ENCODE assay signal across 18 mouse cellular contexts in genomic region chr10:117018281-117018840, GRCm38 (mm10). TPM values are rescaled to one million over a fixed set of nuclear protein-coding genes. Genes with fewer than 3 reads are reported as not detected.
DNase-seq lines count a peak whose midpoint lies in the region; TF ChIP-seq lines count a peak whose summit lies in the region.
"Had no signal": no experiment of that assay in that cellular context is flagged by ENCODE, and none has a peak within 500 bp of the region (broad histone marks: within the 10 kb centered on the region; RNA-seq: fewer than 3 reads in every experiment).

No protein-coding gene starts in this region.

- DNase-seq in heart, adult 2 months = peak; percentile 48 to 56
- DNase-seq in heart, adult 8-10 months (ENCODE audit: low spot score) = no peak
- DNase-seq in CH12.LX (ENCODE audit: extremely low read depth) = peak; percentile 69
- peak; percentile 54 for DNase-seq in gastrocnemius, postnatal 14 days
- no peak for DNase-seq in midbrain, embryonic 10.5 days (ENCODE audit: low spot score)
- DNase-seq in layer of hippocampus, adult 9-11 months = no peak
- no peak for DNase-seq in lung, postnatal 36 days
- DNase-seq in left cerebral cortex, postnatal 14 days (ENCODE audit: low spot score in 2 of 2) = no peak
- DNase-seq: cerebellum, adult 11-12 months; kidney, adult 8-10 months had no signal

- H3K4me2 ChIP-seq in CH12.LX (ENCODE audit: insufficient read depth, low read depth, poor library complexity, severe bottlenecking) = peak overlapping the region; percentile 29
- H3K4me2 ChIP-seq: forebrain, embryonic 13.5 days; liver, embryonic 15.5 days had no signal

- no peaks in the 10 kb centered on the region for H3K79me2 ChIP-seq in heart, adult 2 months (replicated peaks; ENCODE audit: control insufficient read depth, insufficient read depth, low read length)
- H3K79me2 ChIP-seq in CH12.LX (replicated peaks; ENCODE audit: control insufficient read depth, extremely low read depth, insufficient read depth, poor library complexity, severe bottlenecking) = no peaks in the 10 kb centered on the region

- TF ChIP-seq EP300 in heart, adult 2 months (IDR thresholded peaks at IDR 0.05; ENCODE audit: insufficient read depth, low read depth, low read length) = no peak
- 0 out of 2 replicates have a peak, but pooled peaks have one; percentile 6 for TF ChIP-seq EP300 in CH12.LX (IDR thresholded peaks at IDR 0.05; ENCODE audit: low read length)

- TF ChIP-seq CTCF in heart, adult 2 months (IDR thresholded peaks at IDR 0.05) = no peak
- TF ChIP-seq CTCF in CH12.LX (conservative IDR thresholded peaks at IDR 0.05 in 1 of 2, IDR thresholded peaks at IDR 0.05 in 1 of 2; ENCODE audit: low read depth in 2 of 2, low read length in 2 of 2) = no peak

- dilution Hi-C loops in CH12.LX (cut with MboI; ENCODE audit: extremely low pct_ligation_motif_present, extremely low pct_unique_long_range_greater_than_20kb, low sequenced_read_pairs) = no loop called here

- TF ChIP-seq POLR2A in heart, adult 2 months (IDR thresholded peaks at IDR 0.05; ENCODE audit: insufficient read depth, low read depth, low read length) = no peak
- TF ChIP-seq POLR2A in CH12.LX (IDR thresholded peaks at IDR 0.05; ENCODE audit: low read depth, low read length) = no peak

- intact Hi-C loops in heart, adult 2 months (cut with DNase I) = no loop called here
- intact Hi-C loops in gastrocnemius, postnatal 14 days (cut with DNase I; ENCODE audit: low total_unique reads) = no loop called here
- intact Hi-C loops in left cerebral cortex, postnatal 14 days (cut with DNase I) = no loop called here

- in situ Hi-C loops in CH12.LX (cut with MboI; ENCODE audit: low pct_ligation_motif_present, low pct_unique_long_range_greater_than_20kb, low sequenced_read_pairs) = no loop called here

- peaks cover 7% of the 10 kb centered on the region for H3K9me3 ChIP-seq in CH12.LX (replicated peaks; ENCODE audit: low read length)
- H3K9me3 ChIP-seq in midbrain, embryonic 10.5 days (replicated peaks) = no peaks in the 10 kb centered on the region
- H3K9me3 ChIP-seq: forebrain, embryonic 13.5 days had no signal

- WGBS in heart, adult 2 months = 58% methylated on average over 7 of the region's 7 CpGs
- 59% methylated on average over 7 of the region's 7 CpGs for WGBS in midbrain, embryonic 10.5 days

- H3K27me3 ChIP-seq in heart, adult 2 months (ENCODE audit: control insufficient read depth, insufficient read depth, low read length) = no peaks in the 10 kb centered on the region
- H3K27me3 ChIP-seq in CH12.LX (replicated peaks) = no peaks in the 10 kb centered on the region
- peaks cover 12% of the 10 kb centered on the region; the same call in 1 of the 2 replicates for H3K27me3 ChIP-seq in midbrain, embryonic 10.5 days (ENCODE audit: low read depth, poor library complexity, severe bottlenecking)
- H3K27me3 ChIP-seq: forebrain, embryonic 13.5 days had no signal

- H3K36me3 ChIP-seq in heart, adult 2 months (ENCODE audit: control insufficient read depth, insufficient read depth, low read length) = no peaks in the 10 kb centered on the region
- no peaks in the 10 kb centered on the region for H3K36me3 ChIP-seq in CH12.LX (replicated peaks in 1 of 2; ENCODE audit: control insufficient read depth in 1 of 2, insufficient read depth in 1 of 2, low read length in 1 of 2)
- H3K36me3 ChIP-seq in midbrain, embryonic 10.5 days = no peaks in the 10 kb centered on the region
- H3K36me3 ChIP-seq: liver, embryonic 15.5 days had no signal

- H3K4me1 ChIP-seq in heart, adult 2 months (ENCODE audit: control insufficient read depth, insufficient read depth, low read length) = peaks cover 1% of the 10 kb centered on the region; the same call in 1 of the 2 replicates
- peaks cover 20 to 36% of the 10 kb centered on the region in 2 experiments for H3K4me1 ChIP-seq in CH12.LX (ENCODE audit: control insufficient read depth in 1 of 2, insufficient read depth in 2 of 2)
- peaks cover 39% of the 10 kb centered on the region for H3K4me1 ChIP-seq in midbrain, embryonic 10.5 days
- H3K4me1 ChIP-seq: liver, embryonic 15.5 days had no signal

- H3K9ac ChIP-seq in heart, adult 2 months (ENCODE audit: low read depth, low read length) = no peak overlapping the region
- H3K9ac ChIP-seq in CH12.LX (ENCODE audit: insufficient read depth, low read depth) = no peak overlapping the region
- H3K9ac ChIP-seq: forebrain, embryonic 13.5 days; liver, embryonic 15.5 days had no signal

- H3K27ac ChIP-seq in heart, adult 2 months = no peak overlapping the region
- peak overlapping the region; percentile 33 for H3K27ac ChIP-seq in CH12.LX (ENCODE audit: insufficient read depth, low read depth)
- peak overlapping the region; percentile 72 for H3K27ac ChIP-seq in midbrain, embryonic 10.5 days (replicated peaks)
- H3K27ac ChIP-seq: forebrain, embryonic 13.5 days; liver, embryonic 15.5 days had no signal

- no peak for TF ChIP-seq RAD21 in CH12.LX (IDR thresholded peaks at IDR 0.05; ENCODE audit: low read depth, low read length)

- no peak overlapping the region for H3K4me3 ChIP-seq in heart, adult 2 months
- H3K4me3 ChIP-seq in CH12.LX (replicated peaks in 1 of 3; ENCODE audit: low read depth in 2 of 3, low read length in 2 of 3, poor library complexity in 1 of 3) = no peak overlapping the region
- H3K4me3 ChIP-seq in midbrain, embryonic 10.5 days = no peak overlapping the region
- H3K4me3 ChIP-seq: forebrain, embryonic 13.5 days; liver, embryonic 15.5 days had no signal

TF ChIP-seq in CH12.LX, 34 proteins besides CTCF, POLR2A, EP300 and RAD21:
- TF ChIP-seq ETS1 (conservative IDR thresholded peaks at IDR 0.05; ENCODE audit: low read depth, low read length) (peak; percentile 23; the same call in 1 of the 2 replicates), BHLHE40 (IDR thresholded peaks at IDR 0.05; ENCODE audit: low read depth, low read length) (peak; percentile 4; the same call in 1 of the 2 replicates), ZKSCAN1 (IDR thresholded peaks at IDR 0.05; ENCODE audit: borderline replicate concordance, low read depth, low read length) (no peak), POLR2AphosphoS2 (IDR thresholded peaks at IDR 0.05; ENCODE audit: low read depth, low read length) (no peak), MAZ (IDR thresholded peaks at IDR 0.05; ENCODE audit: low read depth, low read length) (peak; percentile 47; the same call in 1 of the 2 replicates)
TF ChIP-seq in CH12.LX: peak in this region for 3.

RNA-seq across cellular contexts. Expression of gene Lrrc10, which starts 26.8 kb away (rescaled TPM):
- total RNA-seq in heart, adult 2 months (2021) = 100 to 1,000 TPM; 148 to 208 TPM
- 266 and 368 TPM in 2 replicates for polyA plus RNA-seq in heart, adult 2 months (2012; rRNA removed)
- total RNA-seq in heart, adult 8-10 months (2022) = 100 to 1,000 TPM; 159 to 208 (median 180) TPM
- total RNA-seq in CH12.LX (2012; rRNA removed) (not detected in 2 replicates), CH12.LX (2014; rRNA removed) (not detected in 2 replicates)
- not detected in 2 replicates for polyA plus RNA-seq in CH12.LX (2012; ENCODE audit: insufficient read length, low read depth)
- not detected for total RNA-seq in gastrocnemius, postnatal 14 days (2021)
- 0.11 TPM in 1 of 2 replicates, not detected in the other for polyA plus RNA-seq in midbrain, embryonic 10.5 days (2016; fragmentation: Nextera tagmentation; extraction: Ambion mirVana)
- total RNA-seq in left cerebral cortex, postnatal 14 days (2021) = not detected
- total RNA-seq: adrenal gland, postnatal 4 days; left cerebral cortex, postnatal 25 days; megakaryocyte progenitor cell, adult 5-6 weeks had no signal
- polyA plus RNA-seq: embryonic facial prominence, embryonic 11.5 days; forebrain, embryonic 13.5 days; liver, embryonic 15.5 days; neural tube, embryonic 14.5 days had no signal

RNA-seq across cellular contexts. Expression of gene Best3, which starts 32.2 kb away (rescaled TPM):
- total RNA-seq in heart, adult 2 months (2021) = 1 to 10 TPM; 5.8 to 5.9 TPM
- polyA plus RNA-seq in heart, adult 2 months (2012; rRNA removed) = 3.2 and 6.7 TPM in 2 replicates
- 1 to 10 TPM; 7.1 to 8.0 (median 7.4) TPM for total RNA-seq in heart, adult 8-10 months (2022)
- not detected in 2 replicates for total RNA-seq in CH12.LX (2012; rRNA removed)
- total RNA-seq in CH12.LX (2014; rRNA removed) = not detected in 2 replicates
- not detected in 2 replicates for polyA plus RNA-seq in CH12.LX (2012; ENCODE audit: insufficient read length, low read depth)
- total RNA-seq in gastrocnemius, postnatal 14 days (2021) = 10 to 100 TPM in 1 of 2 experiments, 1 to 10 TPM in 1; 9.2 to 11.7 TPM
- polyA plus RNA-seq in midbrain, embryonic 10.5 days (2016; fragmentation: Nextera tagmentation; extraction: Ambion mirVana) = 0.12 TPM in 2 replicates
- under 1 TPM; 0.20 to 0.40 TPM for total RNA-seq in left cerebral cortex, postnatal 14 days (2021)
- total RNA-seq: megakaryocyte progenitor cell, adult 5-6 weeks had no signal

RNA-seq across cellular contexts. Expression of gene Cct2, which starts 45.3 kb away (rescaled TPM):
- total RNA-seq in heart, adult 2 months (2021) = 100 to 1,000 TPM; 123 to 129 TPM
- 50.4 and 93.0 TPM in 2 replicates for polyA plus RNA-seq in heart, adult 2 months (2012; rRNA removed)
- 100 to 1,000 TPM; 108 to 128 (median 121) TPM for total RNA-seq in heart, adult 8-10 months (2022)
- total RNA-seq in CH12.LX (2012; rRNA removed) = 448 and 469 TPM in 2 replicates
- total RNA-seq in CH12.LX (2014; rRNA removed) = 901 and 1,012 TPM in 2 replicates
- 723 and 889 TPM in 2 replicates for polyA plus RNA-seq in CH12.LX (2012; ENCODE audit: insufficient read length, low read depth)
- 100 to 1,000 TPM; 132 to 146 TPM for total RNA-seq in gastrocnemius, postnatal 14 days (2021)
- polyA plus RNA-seq in midbrain, embryonic 10.5 days (2016; fragmentation: Nextera tagmentation; extraction: Ambion mirVana) = 290 and 327 TPM in 2 replicates
- total RNA-seq in left cerebral cortex, postnatal 14 days (2021) = 100 to 1,000 TPM; 186 to 187 TPM

RNA-seq across cellular contexts. Expression of gene Gm10271, which starts 46.0 kb away (rescaled TPM):
- not detected for total RNA-seq in heart, adult 2 months (2021)
- not detected in 2 replicates for polyA plus RNA-seq in heart, adult 2 months (2012; rRNA removed)
- total RNA-seq in heart, adult 8-10 months (2022) = not detected
- not detected in 2 replicates for total RNA-seq in CH12.LX (2012; rRNA removed)
- not detected in 2 replicates for total RNA-seq in CH12.LX (2014; rRNA removed)
- not detected in 2 replicates for polyA plus RNA-seq in CH12.LX (2012; ENCODE audit: insufficient read length, low read depth)
- not detected for total RNA-seq in gastrocnemius, postnatal 14 days (2021)
- not detected in 2 replicates for polyA plus RNA-seq in midbrain, embryonic 10.5 days (2016; fragmentation: Nextera tagmentation; extraction: Ambion mirVana)
- not detected for total RNA-seq in left cerebral cortex, postnatal 14 days (2021)
- total RNA-seq: adrenal gland, postnatal 4 days; left cerebral cortex, postnatal 25 days; megakaryocyte progenitor cell, adult 5-6 weeks had no signal
- polyA plus RNA-seq: embryonic facial prominence, embryonic 11.5 days; forebrain, embryonic 13.5 days; heart, postnatal 0 days; liver, embryonic 15.5 days; neural tube, embryonic 14.5 days had no signal

Comparison
In these comparisons a context has a peak if more than half of its experiments do, and no peak if none do; other contexts are left out.
1. DNase-seq: peak in heart, adult 2 months (2 of 2), CH12.LX (single experiment) and gastrocnemius, postnatal 14 days (single experiment); none in heart, adult 8-10 months (single experiment), midbrain, embryonic 10.5 days (single experiment), layer of hippocampus, adult 9-11 months (single experiment), lung, postnatal 36 days (single experiment) and left cerebral cortex, postnatal 14 days (0 of 2).
2. RNA of gene Lrrc10, which starts 26.8 kb away (total RNA-seq): 148 to 208 TPM in heart, adult 2 months and 159 to 208 TPM in heart, adult 8-10 months; not detected in left cerebral cortex, postnatal 14 days, not detected in gastrocnemius, postnatal 14 days and not detected in CH12.LX; every median in the first group is over 100 times any median in the second.
3. RNA of gene Best3, which starts 32.2 kb away (total RNA-seq): 9.2 to 11.7 TPM in gastrocnemius, postnatal 14 days, 7.1 to 8.0 TPM in heart, adult 8-10 months and 5.8 to 5.9 TPM in heart, adult 2 months; 0.20 to 0.40 TPM in left cerebral cortex, postnatal 14 days and not detected in CH12.LX; every median in the first group is over 4 times any median in the second.